Mouse (Mus musculus): Measurements from ENCODE around the gene Mei1.
"Not testable (repeated sequence)": the region's sequence is repeated elsewhere in the genome, so short reads cannot be mapped to it uniquely, and the experiment has no call there.

The Mei1 gene

GRCm38 (mm10) chr15:82085606-82086005 is 15.8 kb downstream of the Mei1 start:
- DNase-seq (ENCODE audit: low spot score in 2 of 2), result no peak

- DNase-seq (ENCODE audit: low spot score in 2 of 2), result no peak
Measured at GRCm38 (mm10) chr15:82086131-82086530, 16.3 kb downstream of the Mei1 start.

DNA sequence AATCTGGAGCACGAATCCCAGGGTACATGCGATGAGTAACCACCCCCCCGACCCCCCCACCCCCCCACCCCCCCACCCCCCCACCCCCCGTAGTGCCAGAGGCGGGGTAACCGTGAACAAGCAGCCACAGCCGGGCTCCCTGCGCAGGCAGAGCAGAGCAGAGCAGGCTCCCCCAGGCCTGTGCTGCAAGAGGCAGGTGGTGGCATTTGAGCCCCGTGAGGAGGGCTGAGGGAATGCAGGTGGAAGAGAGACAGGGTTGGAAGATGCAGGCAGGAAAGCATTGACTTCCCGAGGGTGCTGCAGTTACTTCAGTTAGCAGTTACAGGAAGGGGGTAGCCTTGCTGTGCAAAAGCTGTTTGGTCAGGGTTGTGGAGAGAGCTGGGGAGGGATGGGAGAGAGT is 17.5 kb downstream of the Mei1 start:
- no peak for DNase-seq (ENCODE audit: low spot score in 2 of 2)

DNA sequence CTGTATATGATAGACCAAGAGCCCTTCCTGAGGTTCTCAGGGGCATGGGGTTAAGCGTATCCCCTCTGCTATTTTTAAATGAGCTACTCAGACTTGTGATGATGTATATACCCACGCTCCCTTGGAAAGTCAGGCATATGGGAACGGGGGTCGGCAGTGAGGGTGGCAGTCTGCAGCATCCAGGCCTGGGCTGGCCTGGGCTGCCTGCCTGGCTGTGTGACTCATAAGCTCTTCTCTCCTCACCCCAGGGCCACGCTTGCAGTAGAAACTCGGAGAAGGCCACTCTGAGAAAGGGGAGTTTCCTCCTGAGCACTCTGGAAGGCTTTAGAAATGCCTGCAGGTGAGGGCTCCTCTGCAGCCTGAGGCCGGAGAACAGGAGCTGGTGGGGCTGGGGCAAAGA is 21.3 kb downstream of the Mei1 start:
- DNase-seq (ENCODE audit: low spot score in 2 of 2), result no peak

DNA sequence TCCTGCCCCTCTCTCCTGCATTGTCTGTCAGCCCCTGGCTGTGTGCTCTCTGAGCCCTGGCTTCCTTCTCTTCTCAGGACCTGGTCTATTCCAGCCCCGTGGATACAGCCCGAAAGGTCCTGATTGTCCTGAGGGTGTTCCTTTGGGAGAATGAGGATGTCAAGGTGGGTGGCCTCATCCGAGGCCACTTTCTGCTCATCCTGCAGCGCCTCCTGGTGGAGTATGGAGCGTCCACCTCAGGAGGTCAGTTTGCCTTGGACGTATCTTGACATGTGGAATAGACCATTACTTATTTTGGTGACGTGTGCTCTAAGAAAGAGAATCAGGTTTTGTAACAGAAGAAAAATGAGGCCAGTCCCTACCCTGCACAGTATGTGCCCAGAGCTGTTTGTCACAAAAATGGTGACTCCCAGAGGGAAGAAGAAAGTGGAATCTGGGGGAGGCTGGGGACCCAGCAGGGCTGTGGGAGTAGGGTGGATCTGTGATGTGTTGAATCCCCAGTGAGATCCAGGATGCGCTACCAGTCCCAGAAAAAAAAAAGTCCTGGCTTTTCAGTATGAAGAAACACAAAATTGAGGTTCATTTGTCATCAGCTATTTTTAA is 37.3 kb downstream of the Mei1 start:
- DNase-seq (ENCODE audit: low spot score in 2 of 2), result no peak

- DNase-seq (ENCODE audit: low spot score in 2 of 2), result no peak
Measured at GRCm38 (mm10) chr15:82120544-82120943, 50.7 kb downstream of the Mei1 start.

GRCm38 (mm10) chr15:82126690-82127089 is 56.9 kb downstream of the Mei1 start:
- DNase-seq (ENCODE audit: low spot score in 2 of 2), result not testable (repeated sequence)

DNA sequence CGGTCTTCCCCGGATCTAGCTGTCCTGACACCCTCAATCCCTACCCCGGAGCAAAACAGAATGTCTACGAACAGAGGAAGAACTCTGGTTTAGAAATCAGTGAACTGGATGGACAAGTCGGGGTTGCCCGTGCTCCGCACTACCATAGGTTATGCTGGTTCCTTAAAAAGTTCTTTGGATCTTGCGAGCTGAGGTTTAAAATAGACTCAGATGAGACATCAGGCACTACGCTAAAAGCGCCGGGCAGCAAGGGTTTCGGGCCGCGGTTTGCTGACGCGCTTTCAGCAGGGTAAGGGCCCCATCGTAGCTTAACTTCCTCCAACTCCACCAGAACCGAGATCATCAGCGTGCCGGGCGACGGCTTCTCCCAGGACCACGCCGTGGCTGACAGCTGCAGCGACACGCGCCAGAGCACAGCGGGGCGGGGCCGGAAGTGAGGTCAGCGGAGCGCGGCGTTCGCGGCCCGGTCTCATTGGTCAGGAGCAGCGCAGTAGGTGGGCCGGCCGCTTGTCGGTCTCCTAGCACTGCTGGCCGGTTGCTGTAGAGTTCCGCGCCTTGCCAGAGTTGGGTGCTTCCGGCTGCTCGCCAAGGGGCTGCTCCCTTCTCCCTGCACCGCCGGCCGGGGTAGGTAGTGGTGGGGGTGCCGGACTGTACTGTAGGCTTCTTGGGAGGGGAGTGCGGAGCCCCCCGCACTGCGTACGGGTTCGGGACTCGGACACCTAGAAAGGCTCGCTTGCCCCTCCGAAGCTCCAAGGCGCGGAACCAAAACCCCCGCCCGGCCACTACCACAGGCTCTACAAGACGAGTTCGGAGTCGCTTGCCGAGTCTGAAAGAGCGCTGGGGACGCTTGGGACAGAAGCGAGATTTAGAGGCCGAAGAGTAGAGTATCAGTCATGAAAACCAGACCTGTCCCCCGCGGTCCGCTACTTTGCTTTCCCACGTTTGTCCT is 57.9 kb downstream of the Mei1 start, which contains the start of gene Ccdc134:
TSS of gene Ccdc134 (plus strand) at position 497 of the 949 bp plus-strand sequence.
- DNase-seq (ENCODE audit: low spot score in 2 of 2), result peak; percentile 92 to 95

- DNase-seq (ENCODE audit: low spot score in 2 of 2), result no peak
Measured at GRCm38 (mm10) chr15:82128398-82128797, 58.6 kb downstream of the Mei1 start.

DNA sequence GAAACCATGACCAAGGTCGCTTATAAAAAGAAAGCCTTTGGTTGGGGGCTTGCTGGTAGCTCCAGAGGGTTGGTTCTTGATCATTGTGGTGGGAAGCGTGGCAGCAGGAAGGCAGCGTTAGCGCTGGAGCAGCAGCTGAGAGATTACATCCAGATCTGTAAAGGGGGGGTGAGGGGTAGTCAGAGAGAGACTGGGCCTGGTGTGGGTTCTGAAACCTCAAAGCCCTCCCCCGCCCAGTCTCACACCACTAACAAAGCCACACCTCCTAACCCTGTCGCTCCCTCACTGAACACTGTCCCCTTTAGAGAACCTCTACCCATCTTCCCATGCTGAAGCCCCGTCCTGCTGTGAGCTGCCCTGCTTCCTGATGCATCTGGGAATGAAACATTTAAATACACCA is 60.8 kb downstream of the Mei1 start:
- DNase-seq (ENCODE audit: low spot score in 2 of 2), result no peak

GRCm38 (mm10) chr15:82135372-82135771 is 65.6 kb downstream of the Mei1 start:
- DNase-seq (ENCODE audit: low spot score in 2 of 2), result peak in 1 of 2 experiments; percentile 69

- DNase-seq (ENCODE audit: low spot score in 2 of 2), result no peak
Measured at GRCm38 (mm10) chr15:82138565-82138964, 68.8 kb downstream of the Mei1 start.

DNA sequence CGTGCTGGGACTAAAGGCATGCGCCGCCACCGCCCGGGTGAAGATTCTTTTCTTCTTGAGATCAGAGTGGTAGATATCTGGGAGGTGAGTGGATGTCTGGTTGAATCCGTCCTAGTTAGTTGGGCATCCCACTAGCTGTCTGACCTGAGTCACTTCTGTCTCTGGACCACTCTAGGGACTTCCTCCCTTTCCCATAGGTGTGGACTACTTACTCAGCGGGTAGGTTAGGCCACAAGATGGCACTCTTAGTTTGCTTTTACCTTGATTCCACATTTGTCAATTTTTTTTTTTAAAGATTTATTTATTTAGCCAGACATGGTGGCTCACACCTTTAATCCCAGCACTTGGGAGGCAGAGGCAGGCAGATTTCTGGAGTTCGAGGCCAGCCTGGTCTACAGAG is 69.4 kb downstream of the Mei1 start:
- DNase-seq (ENCODE audit: low spot score in 2 of 2), result no peak

DNA sequence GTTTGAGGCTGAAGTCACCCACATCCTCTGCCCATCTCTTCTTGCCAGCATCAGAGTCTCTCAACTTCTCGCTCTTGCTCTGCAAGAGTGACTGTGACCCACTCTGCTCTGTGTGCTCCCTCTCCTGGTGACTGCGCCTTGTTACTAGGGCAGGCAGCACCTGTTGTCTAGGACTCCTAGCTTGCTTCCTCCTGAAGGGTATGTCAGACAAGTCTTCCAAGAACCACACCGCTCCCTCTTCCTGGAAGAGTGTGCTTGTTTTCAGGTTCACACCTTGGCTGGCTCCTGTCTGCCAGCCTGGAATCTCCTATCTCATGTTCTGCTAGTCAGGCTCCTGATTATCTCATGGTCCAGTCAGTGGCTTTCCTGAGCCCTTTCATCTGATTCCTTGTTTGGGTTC is 70.6 kb downstream of the Mei1 start:
- no peak for DNase-seq (ENCODE audit: low spot score in 2 of 2)

- DNase-seq (ENCODE audit: low spot score in 2 of 2), result no peak
Measured at GRCm38 (mm10) chr15:82144157-82144556, 74.4 kb downstream of the Mei1 start.

DNA sequence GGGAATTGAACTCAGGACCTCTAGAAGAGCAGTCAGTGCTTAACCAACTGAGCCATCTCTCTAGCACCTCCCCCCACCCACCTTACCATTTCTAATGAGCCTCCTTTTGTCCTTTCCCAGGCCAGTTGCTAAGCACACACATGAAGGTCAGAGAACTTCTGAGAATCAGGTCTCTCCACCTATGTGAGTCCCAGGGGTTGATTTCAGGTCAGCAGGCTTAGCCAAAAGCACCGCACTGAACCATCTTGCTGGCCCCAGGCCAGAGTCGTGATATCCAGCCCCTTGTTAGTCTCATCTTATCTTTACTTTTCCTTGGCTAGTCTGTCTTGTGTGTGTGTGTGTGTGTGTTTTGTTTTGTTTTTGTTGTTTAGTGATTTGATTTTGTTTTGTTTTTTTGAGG is 75.6 kb downstream of the Mei1 start:
- DNase-seq (ENCODE audit: low spot score in 2 of 2), result no peak

- no peak for DNase-seq (ENCODE audit: low spot score in 2 of 2)
Measured at GRCm38 (mm10) chr15:82145851-82146769, 76.3 kb downstream of the Mei1 start.

DNA sequence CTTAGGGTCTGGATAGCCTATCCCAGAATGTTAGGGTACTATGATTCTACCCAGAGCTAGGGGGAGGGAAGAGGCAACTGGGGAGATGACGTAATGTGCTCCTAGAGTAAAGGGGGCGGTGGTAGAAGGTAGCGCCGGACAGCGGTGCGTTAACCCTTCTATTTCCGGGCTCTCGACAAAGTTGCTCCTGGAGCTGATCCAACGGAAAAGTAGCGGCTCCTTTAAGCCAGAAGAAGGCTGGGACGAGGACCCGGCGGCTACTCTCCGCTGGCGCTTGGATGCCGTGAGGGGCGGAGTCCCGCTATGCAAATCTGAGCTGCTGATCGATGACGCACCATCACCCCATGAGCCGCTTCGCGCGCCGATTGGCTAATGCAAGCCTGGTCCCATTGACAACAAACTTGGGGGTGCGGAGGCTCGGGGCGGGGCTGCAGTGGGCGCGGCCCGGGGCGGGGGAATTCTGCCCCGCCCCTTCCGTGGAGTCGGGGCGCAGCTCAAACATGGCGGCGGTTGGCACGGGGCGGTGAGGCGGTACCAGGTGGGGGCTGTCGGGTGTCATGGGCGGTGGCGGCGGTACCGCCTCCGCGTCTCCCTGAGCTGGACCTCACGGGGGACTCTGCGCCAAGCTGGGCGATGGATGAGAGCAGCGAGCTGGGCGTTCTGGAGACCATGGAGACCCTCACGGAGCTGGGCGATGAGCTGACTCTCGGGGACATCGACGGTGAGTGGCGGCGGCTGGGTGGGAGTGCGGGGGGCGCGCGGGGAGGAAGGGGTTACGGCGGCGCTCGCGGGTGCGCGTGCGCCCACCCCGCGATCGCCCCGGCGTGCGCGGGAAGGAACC is 77.2 kb downstream of the Mei1 start, which contains the start of gene Srebf2:
TSS of gene Srebf2 (plus strand) at position 412 of the 841 bp plus-strand sequence.
- DNase-seq (ENCODE audit: low spot score in 2 of 2), result peak; percentile 99

DNA sequence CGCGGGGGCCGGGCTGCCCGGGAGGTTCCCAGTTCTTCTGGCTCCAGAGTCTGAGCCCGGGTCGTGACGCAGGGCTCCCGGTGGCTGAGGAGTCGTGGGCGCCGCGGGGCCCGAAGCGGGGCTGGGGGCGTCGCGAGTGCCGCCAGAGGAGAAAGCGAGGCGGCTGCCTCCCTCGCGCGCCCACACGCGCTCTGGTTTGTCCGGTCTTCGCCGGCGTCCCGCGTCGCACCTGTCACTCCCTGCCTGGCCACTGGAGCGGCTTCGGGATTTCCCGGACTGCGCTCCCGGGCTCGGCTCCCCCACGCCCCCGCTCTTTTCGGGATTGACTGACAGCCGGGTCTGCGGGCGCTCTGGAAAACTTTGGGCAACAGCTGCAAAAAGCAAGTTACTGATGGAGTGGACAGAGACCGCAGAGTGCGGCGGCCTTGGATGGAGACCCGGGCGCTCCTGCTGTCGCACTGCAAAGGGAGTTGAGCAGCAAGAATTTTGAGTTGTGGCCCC is 77.9 kb downstream of the Mei1 start:
- DNase-seq (ENCODE audit: low spot score in 2 of 2), result peak; percentile 57 to 70

DNA sequence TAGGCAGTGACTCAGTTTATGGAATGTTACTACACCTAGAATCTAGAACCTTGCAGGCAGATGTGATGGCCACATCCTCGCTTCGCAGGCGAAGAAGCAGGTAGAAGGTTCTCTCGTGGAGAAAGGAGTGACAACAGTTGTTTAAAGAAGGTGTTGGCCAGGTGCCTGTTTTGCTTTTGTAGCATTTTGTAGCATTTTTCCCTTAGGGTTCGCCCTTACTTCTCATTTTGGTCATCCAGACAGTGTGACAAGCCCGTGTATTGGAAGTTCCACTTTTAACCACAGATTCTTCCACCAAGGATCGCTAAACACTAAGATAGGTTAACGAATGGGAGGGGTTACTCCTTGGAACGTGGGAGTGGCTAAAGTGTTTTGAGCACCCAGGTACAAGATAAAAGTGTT is 78.7 kb downstream of the Mei1 start:
- no peak for DNase-seq (ENCODE audit: low spot score in 2 of 2)

DNA sequence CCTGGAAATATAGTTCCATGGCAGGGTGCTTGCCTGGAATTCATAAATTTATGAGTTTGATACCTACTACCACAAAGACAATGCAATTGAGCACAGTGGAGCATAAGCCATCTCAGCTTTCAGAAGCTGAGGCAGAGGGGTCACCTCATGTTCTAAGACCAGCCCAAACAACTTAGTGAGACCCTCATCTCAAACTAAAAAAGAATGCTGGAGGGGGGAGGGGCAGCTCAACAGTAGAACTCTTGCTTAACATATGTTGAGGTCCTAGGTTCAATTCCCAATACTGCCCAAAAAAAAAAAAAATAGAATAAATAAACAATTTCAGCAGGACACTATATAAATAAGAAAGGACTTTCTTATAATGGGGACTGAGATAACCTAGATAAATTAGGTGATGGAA is 80.2 kb downstream of the Mei1 start:
- no peak for DNase-seq (ENCODE audit: low spot score in 2 of 2)
